Mouse (Mus musculus): ENCODE measurements around the gene Pom121l2. TPM values are rescaled to one million over a fixed set of nuclear protein-coding genes. Genes with fewer than 3 reads are reported as not detected.

The Pom121l2 gene
- polyA plus RNA-seq, 1 experiment, result not detected

GRCm38 (mm10) chr13:22007872-22008271 lies 26.9 kb downstream of the Pom121l2 start:
- H3K4me3 ChIP-seq (ENCODE audit: insufficient read depth, poor library complexity, severe bottlenecking), result no peak overlapping the region
- no peaks in the 10 kb centered on the region for H3K36me3 ChIP-seq (ENCODE audit: control insufficient read depth, insufficient read depth)
- H3ac ChIP-seq (ENCODE audit: control insufficient read depth, insufficient read length, low read depth), result no peak overlapping the region
- no peak for TF ChIP-seq MYOD1 (IDR thresholded peaks at IDR 0.05; ENCODE audit: control insufficient read depth, insufficient read length, low read depth)
- TF ChIP-seq CTCF (IDR thresholded peaks at IDR 0.05; ENCODE audit: control insufficient read depth, insufficient read depth, insufficient read length), result no peak
- peaks cover 16% of the 10 kb centered on the region for H3K27me3 ChIP-seq (ENCODE audit: control insufficient read depth, insufficient read depth, insufficient read length)
- no peaks in the 10 kb centered on the region for H3K79me3 ChIP-seq (ENCODE audit: low read depth)
- H3K79me2 ChIP-seq (ENCODE audit: control insufficient read depth, insufficient read depth), result no peaks in the 10 kb centered on the region

GRCm38 (mm10) chr13:22008707-22009106 lies 27.7 kb downstream of the Pom121l2 start:
- Histone ChIP-seq H3K36me3 (ENCODE audit: control insufficient read depth, insufficient read depth) (no peaks in the 10 kb centered on the region), H3K79me3 (ENCODE audit: low read depth) (no peaks in the 10 kb centered on the region), H3K79me2 (ENCODE audit: control insufficient read depth, insufficient read depth) (no peaks in the 10 kb centered on the region), H3ac (ENCODE audit: control insufficient read depth, insufficient read length, low read depth) (no peak overlapping the region), H3K27me3 (ENCODE audit: control insufficient read depth, insufficient read depth, insufficient read length) (peaks cover 16% of the 10 kb centered on the region), H3K4me3 (ENCODE audit: insufficient read depth, poor library complexity, severe bottlenecking) (no peak overlapping the region)
- TF ChIP-seq FOSL1 (IDR thresholded peaks at IDR 0.05; ENCODE audit: insufficient read depth, low read length, poor library complexity, severe bottlenecking) (no peak), CEBPB (IDR thresholded peaks at IDR 0.05; ENCODE audit: low read depth) (no peak), MYOD1 (IDR thresholded peaks at IDR 0.05; ENCODE audit: control insufficient read depth, insufficient read length, low read depth) (no peak)

- Histone ChIP-seq H3K27me3 (ENCODE audit: control insufficient read depth, insufficient read depth, insufficient read length) (peaks cover 16% of the 10 kb centered on the region), H3K36me3 (ENCODE audit: control insufficient read depth, insufficient read depth) (no peaks in the 10 kb centered on the region), H3K79me3 (ENCODE audit: low read depth) (no peaks in the 10 kb centered on the region), H3K79me2 (ENCODE audit: control insufficient read depth, insufficient read depth) (no peaks in the 10 kb centered on the region), H3ac (ENCODE audit: control insufficient read depth, insufficient read length, low read depth) (no peak within 1 kb of the TSS), H3K4me3 (ENCODE audit: insufficient read depth, poor library complexity, severe bottlenecking) (no peak within 1 kb of the TSS)
- no peak for TF ChIP-seq MYOG (IDR thresholded peaks at IDR 0.05; ENCODE audit: control insufficient read depth, extremely low read depth, insufficient read length)
- TF ChIP-seq CTCF (IDR thresholded peaks at IDR 0.05; ENCODE audit: control insufficient read depth, insufficient read depth, insufficient read length), result no peak
- TF ChIP-seq USF1 (IDR thresholded peaks at IDR 0.05; ENCODE audit: low read depth), result no peak
- TF ChIP-seq MAX (IDR thresholded peaks at IDR 0.05), result no peak
- no peak for TF ChIP-seq FOSL1 (IDR thresholded peaks at IDR 0.05; ENCODE audit: insufficient read depth, low read length, poor library complexity, severe bottlenecking)
- TF ChIP-seq CEBPB (IDR thresholded peaks at IDR 0.05; ENCODE audit: low read depth), result no peak
- no peak for TF ChIP-seq MYOD1 (IDR thresholded peaks at IDR 0.05; ENCODE audit: control insufficient read depth, insufficient read length, low read depth)
Measured at GRCm38 (mm10) chr13:22009642-22010041, 28.6 kb downstream of the Pom121l2 start, which contains the start of gene Prss16. TSS of gene Prss16 (minus strand) at chr13:22009742.

- Histone ChIP-seq H3K27me3 (ENCODE audit: control insufficient read depth, insufficient read depth, insufficient read length) (peaks cover 5% of the 10 kb centered on the region), H3K36me3 (ENCODE audit: control insufficient read depth, insufficient read depth) (no peaks in the 10 kb centered on the region), H3K4me3 (ENCODE audit: insufficient read depth, poor library complexity, severe bottlenecking) (no peak overlapping the region), H3ac (ENCODE audit: control insufficient read depth, insufficient read length, low read depth) (no peak overlapping the region), H3K79me3 (ENCODE audit: low read depth) (no peaks in the 10 kb centered on the region), H3K79me2 (ENCODE audit: control insufficient read depth, insufficient read depth) (no peaks in the 10 kb centered on the region)
- TF ChIP-seq CTCF (IDR thresholded peaks at IDR 0.05; ENCODE audit: control insufficient read depth, insufficient read depth, insufficient read length) (no peak), MAX (IDR thresholded peaks at IDR 0.05) (no peak), USF1 (IDR thresholded peaks at IDR 0.05; ENCODE audit: low read depth) (no peak), MYOG (IDR thresholded peaks at IDR 0.05; ENCODE audit: control insufficient read depth, extremely low read depth, insufficient read length) (no peak), FOSL1 (IDR thresholded peaks at IDR 0.05; ENCODE audit: insufficient read depth, low read length, poor library complexity, severe bottlenecking) (no peak), CEBPB (IDR thresholded peaks at IDR 0.05; ENCODE audit: low read depth) (no peak), MYOD1 (IDR thresholded peaks at IDR 0.05; ENCODE audit: control insufficient read depth, insufficient read length, low read depth) (no peak)
Measured at GRCm38 (mm10) chr13:22013716-22014115, 32.7 kb downstream of the Pom121l2 start.

- TF ChIP-seq CTCF (IDR thresholded peaks at IDR 0.05; ENCODE audit: control insufficient read depth, insufficient read depth, insufficient read length) (no peak), USF1 (IDR thresholded peaks at IDR 0.05; ENCODE audit: low read depth) (no peak), MAX (IDR thresholded peaks at IDR 0.05) (no peak), MYOD1 (IDR thresholded peaks at IDR 0.05; ENCODE audit: control insufficient read depth, insufficient read length, low read depth) (no peak)
- H3K27me3 ChIP-seq (ENCODE audit: control insufficient read depth, insufficient read depth, insufficient read length), result peaks cover 5% of the 10 kb centered on the region
- no peak overlapping the region for H3K4me3 ChIP-seq (ENCODE audit: insufficient read depth, poor library complexity, severe bottlenecking)
- H3K79me3 ChIP-seq (ENCODE audit: low read depth), result no peaks in the 10 kb centered on the region
- H3K79me2 ChIP-seq (ENCODE audit: control insufficient read depth, insufficient read depth), result no peaks in the 10 kb centered on the region
- H3ac ChIP-seq (ENCODE audit: control insufficient read depth, insufficient read length, low read depth), result no peak overlapping the region
- H3K36me3 ChIP-seq (ENCODE audit: control insufficient read depth, insufficient read depth), result no peaks in the 10 kb centered on the region
Measured at GRCm38 (mm10) chr13:22014411-22014845, 33.4 kb downstream of the Pom121l2 start.

GRCm38 (mm10) chr13:22015479-22016450 lies 34.8 kb downstream of the Pom121l2 start:
- Histone ChIP-seq H3K27me3 (ENCODE audit: control insufficient read depth, insufficient read depth, insufficient read length) (no peaks in the 10 kb centered on the region), H3K79me2 (ENCODE audit: control insufficient read depth, insufficient read depth) (no peaks in the 10 kb centered on the region), H3K36me3 (ENCODE audit: control insufficient read depth, insufficient read depth) (no peaks in the 10 kb centered on the region), H3ac (ENCODE audit: control insufficient read depth, insufficient read length, low read depth) (no peak overlapping the region), H3K4me3 (ENCODE audit: insufficient read depth, poor library complexity, severe bottlenecking) (no peak overlapping the region), H3K79me3 (ENCODE audit: low read depth) (no peaks in the 10 kb centered on the region)
- TF ChIP-seq MYOD1 (IDR thresholded peaks at IDR 0.05; ENCODE audit: control insufficient read depth, insufficient read length, low read depth), result no peak
- no peak for TF ChIP-seq USF1 (IDR thresholded peaks at IDR 0.05; ENCODE audit: low read depth)
- TF ChIP-seq MYOG (IDR thresholded peaks at IDR 0.05; ENCODE audit: control insufficient read depth, extremely low read depth, insufficient read length), result no peak
